Mouse (Mus musculus) midbrain, embryonic 15.5 days (tissue): ENCODE data around the gene Atad3a. TPM values are rescaled to one million over a fixed set of nuclear protein-coding genes. Genes with fewer than 3 reads are reported as not detected.

Source experiments
- ATAC-seq: fragments of 200-750 bp; cut with Nextera tagmentation; replicated peaks from 2 replicates; pipeline ENCODE4 v1.8.0; 2017; ENCODE audit warnings: moderate TSS enrichment
- H3K27ac ChIP-seq: fragments of 300-500 bp; sonication (generic); 2 replicates; pipeline ENCODE4 v1.5.1; 2015; ENCODE audit warnings: mild to moderate bottlenecking, inconsistent platforms
- H3K27me3 ChIP-seq: fragments of 300-500 bp; sonication (generic); replicated peaks from 2 replicates; pipeline ENCODE4 v1.6.1; 2015; ENCODE audit warnings: inconsistent platforms
- H3K36me3 ChIP-seq: fragments of 300-500 bp; sonication (generic); replicated peaks from 2 replicates; pipeline ENCODE4 v1.6.1; 2015; ENCODE audit warnings: inconsistent platforms
- H3K4me1 ChIP-seq: fragments of 300-500 bp; sonication (generic); 2 replicates; pipeline ENCODE4 v1.6.1; 2015; ENCODE audit warnings: inconsistent platforms
- H3K4me2 ChIP-seq: fragments of 300-500 bp; sonication (generic); 2 replicates; pipeline ENCODE4 v1.6.1; 2015; ENCODE audit warnings: inconsistent platforms, mild to moderate bottlenecking, moderate library complexity
- H3K4me3 ChIP-seq: fragments of 300-500 bp; sonication (generic); 2 replicates; pipeline ENCODE4 v1.5.1; 2015; ENCODE audit warnings: mild to moderate bottlenecking, inconsistent platforms
- H3K9ac ChIP-seq: fragments of 300-500 bp; sonication (generic); 2 replicates; pipeline ENCODE4 v1.6.1; 2015; ENCODE audit warnings: mild to moderate bottlenecking, inconsistent platforms
- H3K9me3 ChIP-seq: fragments of 300-500 bp; sonication (generic); 2 replicates; pipeline ENCODE4 v1.6.1; 2016; ENCODE audit warnings: inconsistent platforms
- WGBS: fragments of 180-500 bp; shearing (Covaris S2); methylation state at CpG from one replicate; pipeline ENCODE4 v1.1.7; 2015; ENCODE audit warnings: mixed read lengths; 5-methylcytosine and 5-hydroxymethylcytosine counted together
- polyA plus RNA-seq: library from polyadenylated mRNA; unstranded; fragments of >200 nt; fragmentation: Nextera tagmentation; extraction: Ambion mirVana; gene quantifications from 2 replicates; pipeline ENCODE4 v1.2.1, GENCODE M21; 2015

Gene Atad3a
- polyA plus RNA-seq, 1 experiment from 2014 or later: 99.2 TPM

GRCm38 (mm10) chr4:155733267-155733666 lies 27.6 kb downstream of the Atad3a start:
- Histone ChIP-seq H3K27me3 (no peaks in the 10 kb centered on the region), H3K27ac (0 out of 2 replicates have a peak overlapping the region, but pooled peaks have one; percentile 97), H3K4me3 (peak overlapping the region; percentile 92; the same call in 1 of the 2 replicates), H3K36me3 (peaks cover 19% of the 10 kb centered on the region), H3K4me1 (peaks cover 44% of the 10 kb centered on the region), H3K4me2 (0 out of 2 replicates have a peak overlapping the region, but pooled peaks have one; percentile 93), H3K9me3 (no peaks in the 10 kb centered on the region), H3K9ac (0 out of 2 replicates have a peak overlapping the region, but pooled peaks have one; percentile 88)
- no peak for ATAC-seq
- WGBS: 91% methylated on average over 10 of the region's 10 CpGs

- Histone ChIP-seq H3K9me3 (no peaks in the 10 kb centered on the region), H3K9ac (no peak overlapping the region), H3K4me1 (0 out of 2 replicates have a peak, but pooled peaks cover 3% of the 10 kb centered on the region), H3K36me3 (peaks cover 5% of the 10 kb centered on the region; the same call in 1 of the 2 replicates), H3K4me3 (no peak overlapping the region), H3K27ac (no peak overlapping the region), H3K4me2 (no peak overlapping the region), H3K27me3 (no peaks in the 10 kb centered on the region)
- 55% methylated on average over 2 of the region's 2 CpGs for WGBS
- ATAC-seq: no peak
Observed at GRCm38 (mm10) chr4:155727993-155728392, 32.9 kb downstream of the Atad3a start.

- Histone ChIP-seq H3K9me3 (no peaks in the 10 kb centered on the region), H3K4me2 (no peak overlapping the region), H3K9ac (no peak overlapping the region), H3K27ac (no peak overlapping the region), H3K36me3 (peaks cover 12% of the 10 kb centered on the region), H3K4me3 (no peak overlapping the region), H3K4me1 (no peaks in the 10 kb centered on the region), H3K27me3 (no peaks in the 10 kb centered on the region)
- WGBS: 67% methylated on average over 4 of the region's 4 CpGs
- no peak for ATAC-seq
Observed at GRCm38 (mm10) chr4:155721668-155722083, 39.2 kb downstream of the Atad3a start.

- ATAC-seq: no peak
- 58% methylated on average over 6 of the region's 6 CpGs for WGBS
- Histone ChIP-seq H3K9ac (no peak overlapping the region), H3K4me2 (no peak overlapping the region), H3K4me1 (peaks cover 30% of the 10 kb centered on the region), H3K9me3 (no peaks in the 10 kb centered on the region), H3K27me3 (no peaks in the 10 kb centered on the region), H3K4me3 (no peak overlapping the region), H3K36me3 (peaks cover 4% of the 10 kb centered on the region), H3K27ac (0 out of 2 replicates have a peak overlapping the region, but pooled peaks have one; percentile 42)
Observed at GRCm38 (mm10) chr4:155710521-155711252, 50.2 kb downstream of the Atad3a start.

GRCm38 (mm10) chr4:155708988-155709387 lies 51.9 kb downstream of the Atad3a start:
- H3K27me3 ChIP-seq: no peaks in the 10 kb centered on the region
- H3K36me3 ChIP-seq: no peaks in the 10 kb centered on the region
- peaks cover 34% of the 10 kb centered on the region for H3K4me1 ChIP-seq
- no peak overlapping the region for H3K27ac ChIP-seq
- no peak overlapping the region for H3K4me3 ChIP-seq
- no peak for ATAC-seq
- H3K4me2 ChIP-seq: no peak overlapping the region
- H3K9ac ChIP-seq: no peak overlapping the region; the same call in 1 of the 2 replicates
- no peaks in the 10 kb centered on the region for H3K9me3 ChIP-seq

- peaks cover 34% of the 10 kb centered on the region for H3K4me1 ChIP-seq
- no peak for ATAC-seq
- H3K36me3 ChIP-seq: no peaks in the 10 kb centered on the region
- H3K4me2 ChIP-seq: no peak overlapping the region
- H3K4me3 ChIP-seq: no peak overlapping the region
- WGBS: 80% methylated on average over 2 of the region's 2 CpGs
- H3K9me3 ChIP-seq: no peaks in the 10 kb centered on the region
- H3K27me3 ChIP-seq: no peaks in the 10 kb centered on the region
- H3K9ac ChIP-seq: no peak overlapping the region
- no peak overlapping the region for H3K27ac ChIP-seq
Observed at GRCm38 (mm10) chr4:155708582-155708981, 52.3 kb downstream of the Atad3a start.

- under 1% methylated on average over 19 of the region's 19 CpGs for WGBS
- Histone ChIP-seq H3K27ac (peak overlapping the region; percentile 94), H3K4me2 (peak overlapping the region; percentile 90), H3K27me3 (no peaks in the 10 kb centered on the region), H3K9ac (peak overlapping the region; percentile 84), H3K9me3 (no peaks in the 10 kb centered on the region), H3K36me3 (no peaks in the 10 kb centered on the region), H3K4me3 (peak overlapping the region; percentile 79), H3K4me1 (peaks cover 31% of the 10 kb centered on the region)
- no peak for ATAC-seq
Observed at GRCm38 (mm10) chr4:155705592-155705929, 55.3 kb downstream of the Atad3a start.

GRCm38 (mm10) chr4:155704721-155705591 lies 55.9 kb downstream of the Atad3a start, which contains the start of gene Ssu72:
Gene Ssu72 (plus strand): TSS chr4:155704800.
- Histone ChIP-seq H3K27me3 (no peaks in the 10 kb centered on the region), H3K4me2 (peak within 1 kb of the TSS; percentile 90), H3K4me1 (peaks cover 26% of the 10 kb centered on the region), H3K36me3 (no peaks in the 10 kb centered on the region), H3K27ac (peak within 1 kb of the TSS; percentile 94), H3K9ac (peak within 1 kb of the TSS; percentile 84), H3K4me3 (peak within 1 kb of the TSS; percentile 79), H3K9me3 (no peaks in the 10 kb centered on the region)
- under 1% methylated on average over 83 of the region's 83 CpGs for WGBS
- ATAC-seq: peak; percentile 96

- no peak overlapping the region for H3K27ac ChIP-seq
- H3K27me3 ChIP-seq: no peaks in the 10 kb centered on the region
- no peak for ATAC-seq
- H3K4me2 ChIP-seq: no peak overlapping the region
- H3K9me3 ChIP-seq: no peaks in the 10 kb centered on the region
- WGBS: 96% methylated on average over 4 of the region's 4 CpGs
- H3K9ac ChIP-seq: no peak overlapping the region
- no peak overlapping the region for H3K4me3 ChIP-seq
- H3K36me3 ChIP-seq: no peaks in the 10 kb centered on the region
- H3K4me1 ChIP-seq: peaks cover 22% of the 10 kb centered on the region
Observed at GRCm38 (mm10) chr4:155703425-155703929, 57.4 kb downstream of the Atad3a start.

GRCm38 (mm10) chr4:155700425-155700824 lies 60.5 kb downstream of the Atad3a start:
- no peak for ATAC-seq

GRCm38 (mm10) chr4:155696261-155697255 lies 64.3 kb downstream of the Atad3a start:
- Histone ChIP-seq H3K4me1 (peaks cover 30% of the 10 kb centered on the region), H3K4me3 (0 out of 2 replicates have a peak overlapping the region, but pooled peaks have one; percentile 55), H3K9me3 (no peaks in the 10 kb centered on the region), H3K4me2 (peak overlapping the region; percentile 85), H3K27ac (no peak overlapping the region), H3K36me3 (no peaks in the 10 kb centered on the region), H3K27me3 (0 out of 2 replicates have a peak, but pooled peaks cover 2% of the 10 kb centered on the region), H3K9ac (peak overlapping the region; percentile 1; the same call in 1 of the 2 replicates)
- ATAC-seq: no peak
- WGBS: 78% methylated on average over 16 of the region's 16 CpGs

More at GRCm38 (mm10) chr4:155700425-155700824, 60.5 kb downstream of the Atad3a start:
- Histone ChIP-seq H3K36me3 (no peaks in the 10 kb centered on the region), H3K27me3 (no peaks in the 10 kb centered on the region), H3K4me3 (no peak overlapping the region), H3K9ac (no peak overlapping the region), H3K27ac (no peak overlapping the region), H3K4me1 (peaks cover 23% of the 10 kb centered on the region), H3K4me2 (no peak overlapping the region), H3K9me3 (no peaks in the 10 kb centered on the region)
